Mouse (Mus musculus) intestine, embryonic 14.5 days (tissue): ENCODE data around the gene Gm26938. TPM values are rescaled to one million over a fixed set of nuclear protein-coding genes. Genes with fewer than 3 reads are reported as not detected.

Source experiments
- ATAC-seq: fragments of 200-750 bp; cut with Nextera tagmentation; replicated peaks from 2 replicates; pipeline ENCODE4 v1.8.0; 2017; ENCODE audit warnings: low read depth, moderate number of reproducible peaks, moderate TSS enrichment, moderate library complexity; ENCODE audit not compliant: low FRiP score, low TSS enrichment
- DNase-seq: peaks from one replicate; pipeline ENCODE4 v3.0.0-alpha.2; 2018; ENCODE audit warnings: low spot score
- H3K27ac ChIP-seq: fragments of 300-500 bp; sonication (generic); 2 replicates; pipeline ENCODE4 v1.5.1; 2014; ENCODE audit warnings: low read depth, mild to moderate bottlenecking, control low read depth
- H3K27me3 ChIP-seq: fragments of 300-500 bp; sonication (generic); replicated peaks from 2 replicates; pipeline ENCODE4 v1.6.1; 2014; ENCODE audit warnings: low read length, control low read depth; ENCODE audit not compliant: control insufficient read depth, insufficient read depth
- H3K36me3 ChIP-seq: fragments of 300-500 bp; sonication (generic); 2 replicates; pipeline ENCODE4 v1.6.1; 2014; ENCODE audit warnings: low read length, control low read depth; ENCODE audit not compliant: control insufficient read depth, insufficient read depth
- H3K4me1 ChIP-seq: fragments of 300-500 bp; sonication (generic); replicated peaks from 2 replicates; pipeline ENCODE4 v1.6.1; 2014; ENCODE audit warnings: low read length, control low read depth, mixed read lengths; ENCODE audit not compliant: control insufficient read depth, insufficient read depth
- H3K4me2 ChIP-seq: fragments of 300-500 bp; sonication (generic); 2 replicates; pipeline ENCODE4 v1.6.1; 2014; ENCODE audit warnings: low read length
- H3K4me3 ChIP-seq: fragments of 300-500 bp; sonication (generic); 2 replicates; pipeline ENCODE4 v1.5.1; 2014; ENCODE audit warnings: low read depth, low read length, control low read depth, mixed read lengths
- H3K9ac ChIP-seq: fragments of 300-500 bp; sonication (generic); 2 replicates; pipeline ENCODE4 v1.6.1; 2014; ENCODE audit warnings: mild to moderate bottlenecking, low read length
- H3K9me3 ChIP-seq: fragments of 300-500 bp; sonication (generic); 2 replicates; pipeline ENCODE4 v1.6.1; 2016; ENCODE audit warnings: low read length, control low read depth; ENCODE audit not compliant: control insufficient read depth
- WGBS: fragments of 180-500 bp; shearing (Covaris S2); extraction: QIAGEN DNeasy Blood & Tissue Kit; methylation state at CpG from one replicate; pipeline ENCODE4 v1.1.7; 2014; 5-methylcytosine and 5-hydroxymethylcytosine counted together
- polyA plus RNA-seq: library from polyadenylated mRNA; unstranded; fragments of >200 nt; fragmentation: Nextera tagmentation; extraction: Ambion mirVana; gene quantifications from 2 replicates; pipeline ENCODE4 v1.2.1, GENCODE M21; 2014

Gene Gm26938
- polyA plus RNA-seq, 1 experiment from 2014 or later: not detected

GRCm38 (mm10) chr5:139812398-139813125 lies 13.6 kb downstream of the Gm26938 start:
- peaks cover 26% of the 10 kb centered on the region for H3K27me3 ChIP-seq
- WGBS: 67% methylated on average over 20 of the region's 20 CpGs
- 0 out of 2 replicates have a peak, but pooled peaks cover 3% of the 10 kb centered on the region for H3K4me1 ChIP-seq
- H3K4me3 ChIP-seq: no peak overlapping the region
- no peaks in the 10 kb centered on the region for H3K36me3 ChIP-seq
- H3K9me3 ChIP-seq: no peaks in the 10 kb centered on the region
- no peak overlapping the region for H3K9ac ChIP-seq
- DNase-seq (no peak), ATAC-seq (no peak)
- H3K4me2 ChIP-seq: peak overlapping the region; percentile 31; the same call in 1 of the 2 replicates
- H3K27ac ChIP-seq: no peak overlapping the region

GRCm38 (mm10) chr5:139811677-139812397 lies 14.4 kb downstream of the Gm26938 start:
- Histone ChIP-seq H3K27ac (no peak overlapping the region), H3K4me1 (0 out of 2 replicates have a peak, but pooled peaks cover 3% of the 10 kb centered on the region), H3K36me3 (no peaks in the 10 kb centered on the region), H3K4me3 (no peak overlapping the region), H3K9me3 (no peaks in the 10 kb centered on the region), H3K4me2 (no peak overlapping the region), H3K9ac (no peak overlapping the region), H3K27me3 (peaks cover 26% of the 10 kb centered on the region)
- ATAC-seq (no peak), DNase-seq (no peak)
- WGBS: 80% methylated on average over 15 of the region's 15 CpGs

- H3K36me3 ChIP-seq: no peaks in the 10 kb centered on the region
- peaks cover 20% of the 10 kb centered on the region for H3K27me3 ChIP-seq
- H3K4me1 ChIP-seq: 0 out of 2 replicates have a peak, but pooled peaks cover 5% of the 10 kb centered on the region
- no peak overlapping the region for H3K4me2 ChIP-seq
- no peak overlapping the region for H3K27ac ChIP-seq
- no peak overlapping the region for H3K4me3 ChIP-seq
- no peaks in the 10 kb centered on the region for H3K9me3 ChIP-seq
- H3K9ac ChIP-seq: no peak overlapping the region
- no peak for ATAC-seq
- no peak for DNase-seq
- WGBS: 62% methylated on average over 4 of the region's 4 CpGs
These were observed 16.8 kb downstream of the Gm26938 start for GRCm38 (mm10) chr5:139809397-139809796.

- WGBS: 90% methylated on average over 8 of the region's 8 CpGs
- H3K4me3 ChIP-seq: no peak overlapping the region
- H3K36me3 ChIP-seq: peaks cover 6% of the 10 kb centered on the region; the same call in 1 of the 2 replicates
- ATAC-seq: no peak
- H3K9ac ChIP-seq: no peak overlapping the region
- no peaks in the 10 kb centered on the region for H3K27me3 ChIP-seq
- DNase-seq: no peak
- no peak overlapping the region for H3K27ac ChIP-seq
- H3K4me2 ChIP-seq: no peak overlapping the region
- H3K9me3 ChIP-seq: no peaks in the 10 kb centered on the region
- 0 out of 2 replicates have a peak, but pooled peaks cover 13% of the 10 kb centered on the region for H3K4me1 ChIP-seq
These were observed 20.3 kb downstream of the Gm26938 start for GRCm38 (mm10) chr5:139805924-139806323.

GRCm38 (mm10) chr5:139804573-139805111 lies 21.6 kb downstream of the Gm26938 start:
- Histone ChIP-seq H3K4me2 (no peak overlapping the region), H3K4me3 (no peak overlapping the region), H3K4me1 (0 out of 2 replicates have a peak, but pooled peaks cover 13% of the 10 kb centered on the region), H3K9ac (no peak overlapping the region), H3K27me3 (no peaks in the 10 kb centered on the region), H3K36me3 (peaks cover 17% of the 10 kb centered on the region), H3K9me3 (no peaks in the 10 kb centered on the region), H3K27ac (peak overlapping the region; percentile 43)
- 73% methylated on average over 11 of the region's 11 CpGs for WGBS
- DNase-seq: no peak
- ATAC-seq: no peak

GRCm38 (mm10) chr5:139804107-139804551 lies 22.1 kb downstream of the Gm26938 start:
- Histone ChIP-seq H3K9ac (no peak overlapping the region), H3K4me3 (no peak overlapping the region), H3K4me2 (peak overlapping the region; percentile 24), H3K27ac (peak overlapping the region; percentile 43), H3K27me3 (no peaks in the 10 kb centered on the region), H3K9me3 (no peaks in the 10 kb centered on the region), H3K4me1 (0 out of 2 replicates have a peak, but pooled peaks cover 13% of the 10 kb centered on the region), H3K36me3 (peaks cover 18% of the 10 kb centered on the region)
- DNase-seq (no peak), ATAC-seq (peak; percentile 71)
- WGBS: 9% methylated on average over 6 of the region's 6 CpGs

GRCm38 (mm10) chr5:139803601-139804102 lies 22.6 kb downstream of the Gm26938 start:
- 0 out of 2 replicates have a peak, but pooled peaks cover 13% of the 10 kb centered on the region for H3K4me1 ChIP-seq
- H3K27ac ChIP-seq: no peak overlapping the region
- no peaks in the 10 kb centered on the region for H3K9me3 ChIP-seq
- 16% methylated on average over 12 of the region's 12 CpGs for WGBS
- no peak overlapping the region for H3K9ac ChIP-seq
- ATAC-seq (peak; percentile 29), DNase-seq (no peak)
- peak overlapping the region; percentile 24 for H3K4me2 ChIP-seq
- H3K4me3 ChIP-seq: no peak overlapping the region
- no peaks in the 10 kb centered on the region for H3K27me3 ChIP-seq
- peaks cover 18% of the 10 kb centered on the region for H3K36me3 ChIP-seq

- DNase-seq: no peak
- Histone ChIP-seq H3K4me3 (no peak overlapping the region), H3K9ac (no peak overlapping the region), H3K27ac (no peak overlapping the region), H3K9me3 (no peaks in the 10 kb centered on the region), H3K4me1 (peaks cover 18% of the 10 kb centered on the region), H3K27me3 (no peaks in the 10 kb centered on the region), H3K4me2 (no peak overlapping the region), H3K36me3 (peaks cover 18% of the 10 kb centered on the region)
- no peak for ATAC-seq
- WGBS: 69% methylated on average over 8 of the region's 8 CpGs
These were observed 23.0 kb downstream of the Gm26938 start for GRCm38 (mm10) chr5:139803165-139803564.
